Mouse (Mus musculus) erythroid progenitor cell, adult 5-6 weeks (primary cell): ENCODE data around the gene Grb10. TPM values are rescaled to one million over a fixed set of nuclear protein-coding genes. Genes with fewer than 3 reads are reported as not detected.

Experiments used
- ATAC-seq: replicated peaks from 2 replicates; pipeline ENCODE4 v1.8.0; 2016; ENCODE audit warnings: moderate number of reproducible peaks, mild to moderate bottlenecking, moderate TSS enrichment, inconsistent platforms; ENCODE audit not compliant: poor library complexity, low FRiP score, severe bottlenecking
- total RNA-seq, 2 experiments: library from RNA; stranded (forward) in 1 of 2; stranded (reverse) in 1 of 2; fragments of 150-400 nt in 1 of 2; fragments of 186-747, 209-891 nt in 1 of 2; gene quantifications; 2 replicates each; pipeline versions ENCODE4 v1.2.3 to v1.2.4; 2015 to 2017; ENCODE audit warnings: low replicate concordance in 2 of 2

Gene Grb10
- total RNA-seq, 2 experiments from 2014 or later = 2.1 to 5.9 TPM

- ATAC-seq = no peak
Measured at GRCm38 (mm10) chr11:11930527-11930926, 108.0 kb downstream of the Grb10 start.

- no peak for ATAC-seq
Measured at GRCm38 (mm10) chr11:11929059-11929458, 109.4 kb downstream of the Grb10 start.

- no peak for ATAC-seq
Measured at GRCm38 (mm10) chr11:11928586-11928985, 109.9 kb downstream of the Grb10 start.

DNA sequence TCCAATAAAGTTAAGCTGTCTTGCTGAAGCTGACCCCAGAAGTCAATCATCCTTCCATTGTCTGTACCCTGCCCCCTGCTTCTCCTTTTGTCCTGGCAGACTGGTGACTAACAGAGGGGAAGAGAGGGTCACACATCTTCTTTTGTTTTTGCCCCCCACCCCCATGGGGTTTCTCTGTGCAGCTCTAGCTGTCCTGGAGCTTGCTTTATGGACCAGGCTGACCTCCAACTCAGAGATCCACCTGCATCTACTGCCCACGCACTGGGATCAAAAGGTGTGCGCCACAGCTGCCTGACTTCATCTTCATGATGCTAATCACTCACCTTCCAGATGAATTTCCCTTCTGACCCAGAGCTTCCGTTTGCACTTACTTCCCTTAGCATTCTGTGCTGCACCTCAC lies 114.6 kb downstream of the Grb10 start:
- no peak for ATAC-seq

- no peak for ATAC-seq
Measured at GRCm38 (mm10) chr11:11923345-11923744, 115.1 kb downstream of the Grb10 start.

- no peak for ATAC-seq
Measured at GRCm38 (mm10) chr11:11922106-11922505, 116.4 kb downstream of the Grb10 start.

DNA sequence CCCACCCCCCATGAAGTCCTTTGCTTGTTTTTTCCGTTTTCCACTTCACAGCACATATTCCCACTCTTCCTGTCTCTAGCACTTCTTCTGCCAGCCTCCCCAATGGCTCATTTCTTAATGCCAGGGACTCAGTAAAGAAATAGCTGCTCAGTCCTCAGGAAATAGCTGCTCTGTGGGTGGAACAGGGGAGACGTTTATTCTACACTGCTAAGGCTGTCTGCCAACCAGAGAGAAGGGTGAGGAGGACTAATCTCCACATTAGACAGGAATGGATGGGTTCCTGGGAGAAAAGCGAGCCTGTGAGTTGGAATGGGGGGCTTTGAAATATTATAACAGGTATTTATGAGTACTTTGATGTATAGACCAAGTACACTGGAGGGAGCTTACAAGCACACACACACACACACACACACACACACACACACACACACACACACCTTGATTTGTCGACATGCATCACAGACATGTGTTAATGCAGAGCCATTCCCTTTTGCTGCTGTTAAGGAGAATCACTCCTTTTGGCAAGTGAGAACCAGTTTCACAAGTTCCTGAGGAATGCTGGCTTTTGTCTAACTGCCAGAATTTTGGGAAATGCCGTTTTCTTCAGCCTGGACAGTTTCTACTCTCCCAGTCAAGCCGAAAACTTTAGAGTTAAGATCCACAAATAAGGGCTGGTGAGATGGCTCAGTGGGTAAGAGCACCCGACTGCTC lies 130.6 kb downstream of the Grb10 start:
- ATAC-seq = no peak

GRCm38 (mm10) chr11:11905518-11905917 lies 133.0 kb downstream of the Grb10 start:
- no peak for ATAC-seq

- no peak for ATAC-seq
Measured at GRCm38 (mm10) chr11:11904995-11905394, 133.5 kb downstream of the Grb10 start.

- ATAC-seq = no peak
Measured at GRCm38 (mm10) chr11:11901509-11901908, 137.0 kb downstream of the Grb10 start.

DNA sequence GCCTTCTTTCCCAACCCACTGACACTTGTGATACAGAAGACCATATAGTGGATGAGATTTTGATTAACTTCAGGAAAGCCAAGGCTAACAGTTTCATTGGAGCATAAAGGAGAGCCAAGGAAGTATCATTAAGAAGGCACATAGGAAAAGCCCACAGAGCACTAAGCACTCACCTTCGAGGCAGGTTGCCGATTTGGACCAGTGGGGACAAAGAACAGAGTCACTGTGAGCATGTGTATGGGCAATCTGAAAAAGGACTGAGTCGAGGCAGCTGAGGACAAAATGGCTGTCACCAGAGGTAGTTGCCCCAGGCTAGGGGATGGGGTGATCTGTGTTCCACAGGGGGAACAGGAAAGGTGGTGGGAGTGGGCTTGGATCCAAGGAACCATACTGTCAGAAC lies 140.0 kb downstream of the Grb10 start:
- no peak for ATAC-seq

DNA sequence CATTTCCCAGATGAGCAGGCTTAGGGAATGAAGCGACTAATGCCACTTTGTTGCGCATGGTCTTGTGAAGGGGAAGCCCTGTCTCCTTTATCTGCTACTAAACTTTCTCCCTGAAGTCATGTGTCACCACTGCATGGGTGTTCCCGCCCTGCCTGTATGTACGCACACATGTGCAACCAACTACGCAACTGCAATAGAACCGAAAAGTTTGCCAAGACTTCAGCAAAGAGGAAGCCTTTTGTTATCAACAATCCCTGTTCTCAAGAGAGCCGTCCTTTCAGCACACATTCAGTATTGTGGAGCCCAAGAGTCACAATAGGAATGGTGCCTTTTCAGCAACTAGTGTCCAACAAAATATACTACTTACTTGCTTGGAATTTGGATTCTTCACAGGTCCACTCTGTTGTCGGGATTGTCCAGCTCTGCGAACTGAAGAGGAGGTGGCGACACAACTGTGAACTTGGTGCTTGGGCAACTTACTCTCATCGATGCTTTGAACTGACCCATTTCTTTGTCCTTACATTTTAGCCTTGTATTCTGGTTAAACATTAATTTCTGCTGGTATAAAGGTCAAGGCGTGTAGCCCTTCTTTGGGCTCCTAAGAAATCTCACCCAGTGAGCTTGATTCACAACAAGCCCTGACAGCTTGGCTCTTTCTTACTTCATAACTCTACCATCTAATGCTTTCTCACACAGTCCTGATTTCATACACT lies 140.7 kb downstream of the Grb10 start, which contains the start of gene Ddc:
Gene Ddc, minus strand, starts transcription at position 500 of the 713 bp plus-strand sequence.
- ATAC-seq = no peak

DNA sequence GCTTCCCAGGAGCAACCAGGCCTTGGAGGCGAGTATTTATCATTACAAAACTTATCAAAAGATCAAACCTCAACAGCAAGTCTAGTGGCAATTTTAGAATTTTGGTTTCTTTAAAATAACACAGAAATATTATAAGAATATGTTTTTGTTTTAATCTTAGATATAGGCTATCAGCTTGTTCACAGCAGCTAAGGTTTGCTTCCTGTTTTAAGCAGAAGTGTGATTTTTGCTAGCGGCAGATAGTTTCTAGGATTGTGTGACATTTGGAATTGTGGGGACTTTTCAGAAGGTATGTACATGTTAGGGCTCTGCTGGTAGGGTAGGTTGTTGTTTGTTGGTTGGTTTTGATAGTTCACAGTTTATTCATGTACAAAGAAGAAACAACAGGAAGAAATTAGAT lies 143.0 kb downstream of the Grb10 start:
- ATAC-seq = no peak

DNA sequence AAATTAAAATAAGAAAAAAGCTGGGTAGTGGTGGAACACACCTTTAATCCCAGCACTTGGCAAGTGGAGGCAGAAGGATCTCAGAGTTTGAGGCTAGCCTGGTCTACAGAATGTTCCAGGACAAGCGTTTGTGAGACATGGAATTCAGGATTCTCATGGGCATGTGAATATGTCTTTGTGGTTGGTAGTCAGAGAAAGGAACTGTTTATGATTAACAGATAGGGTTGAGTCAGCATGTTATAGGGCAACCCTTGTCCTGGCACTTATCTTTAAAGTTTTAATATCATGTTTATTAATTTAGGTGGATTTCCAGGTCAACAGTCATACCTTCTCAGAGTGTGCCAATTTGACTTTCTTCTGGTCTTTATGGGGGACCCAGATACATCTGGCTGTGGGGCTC lies 144.7 kb downstream of the Grb10 start:
- ATAC-seq = no peak

GRCm38 (mm10) chr11:11892993-11893602 lies 145.4 kb downstream of the Grb10 start:
- no peak for ATAC-seq

DNA sequence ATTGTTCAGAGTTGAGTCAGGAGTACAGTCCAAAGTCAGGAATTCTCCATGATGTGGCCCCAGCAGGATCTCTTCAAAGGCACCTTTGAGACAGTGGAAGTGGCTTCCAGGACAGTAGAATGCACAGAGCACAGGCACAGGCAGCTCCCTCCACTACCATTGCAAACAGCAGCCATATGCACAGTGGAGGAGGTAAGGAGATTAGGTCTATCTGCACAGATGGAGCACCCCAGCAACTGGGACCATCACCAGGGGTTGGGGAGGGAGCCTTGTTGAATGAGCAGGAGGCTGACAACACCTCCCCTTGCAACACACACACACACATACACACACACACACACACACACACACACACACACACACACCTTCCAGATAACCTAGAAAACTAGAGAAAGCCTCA lies 146.7 kb downstream of the Grb10 start:
- ATAC-seq = no peak

DNA sequence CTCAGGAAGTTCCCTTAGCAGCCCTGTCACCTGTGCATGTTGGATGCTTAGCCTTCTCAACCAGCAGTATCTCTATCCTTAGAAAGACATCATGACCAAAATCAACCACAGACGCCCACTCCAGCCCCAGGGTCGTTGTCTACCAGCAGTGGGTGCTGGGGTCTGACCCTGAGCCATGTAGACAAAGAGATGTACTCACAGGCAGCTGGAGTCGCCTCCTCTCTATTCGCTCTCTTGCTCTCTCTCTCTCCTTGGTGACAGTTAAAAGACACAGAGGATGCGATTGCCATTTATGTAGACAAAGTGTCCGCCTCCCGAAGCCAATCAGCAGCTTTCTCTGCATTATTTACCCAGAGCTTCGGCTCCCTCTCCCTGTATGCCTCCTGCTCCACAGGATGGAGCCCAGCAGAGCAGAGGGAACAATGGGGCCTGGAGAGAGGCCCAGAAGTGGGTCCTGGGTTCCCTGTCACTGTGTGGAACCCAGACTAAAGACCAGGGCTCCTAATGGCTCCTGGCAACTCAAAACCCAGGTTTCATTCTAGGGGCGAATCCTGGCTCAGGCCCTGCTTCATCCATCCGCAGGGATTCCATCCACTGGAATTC lies 148.2 kb downstream of the Grb10 start:
- ATAC-seq = no peak

DNA sequence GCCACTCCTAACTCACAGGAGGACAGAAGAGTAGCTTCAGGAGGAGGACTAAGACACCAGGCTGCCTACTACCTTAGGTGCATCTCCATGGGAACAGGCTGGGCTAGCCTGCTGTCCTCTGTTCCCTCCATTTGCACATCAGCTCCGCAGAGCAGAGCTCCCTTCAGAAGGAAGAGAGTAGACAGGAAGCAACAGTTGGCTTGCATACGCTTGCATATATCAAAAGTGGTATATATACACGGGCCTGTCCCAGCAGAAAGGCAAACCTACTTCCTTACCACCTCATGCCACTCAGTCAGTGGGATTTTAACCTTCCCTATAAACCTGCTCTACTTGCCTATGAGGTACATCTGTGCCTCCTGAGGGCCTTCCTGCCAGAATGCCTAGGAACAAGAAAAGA lies 149.8 kb downstream of the Grb10 start:
- no peak for ATAC-seq

- no peak for ATAC-seq
Measured at GRCm38 (mm10) chr11:11888051-11888450, 150.4 kb downstream of the Grb10 start.

DNA sequence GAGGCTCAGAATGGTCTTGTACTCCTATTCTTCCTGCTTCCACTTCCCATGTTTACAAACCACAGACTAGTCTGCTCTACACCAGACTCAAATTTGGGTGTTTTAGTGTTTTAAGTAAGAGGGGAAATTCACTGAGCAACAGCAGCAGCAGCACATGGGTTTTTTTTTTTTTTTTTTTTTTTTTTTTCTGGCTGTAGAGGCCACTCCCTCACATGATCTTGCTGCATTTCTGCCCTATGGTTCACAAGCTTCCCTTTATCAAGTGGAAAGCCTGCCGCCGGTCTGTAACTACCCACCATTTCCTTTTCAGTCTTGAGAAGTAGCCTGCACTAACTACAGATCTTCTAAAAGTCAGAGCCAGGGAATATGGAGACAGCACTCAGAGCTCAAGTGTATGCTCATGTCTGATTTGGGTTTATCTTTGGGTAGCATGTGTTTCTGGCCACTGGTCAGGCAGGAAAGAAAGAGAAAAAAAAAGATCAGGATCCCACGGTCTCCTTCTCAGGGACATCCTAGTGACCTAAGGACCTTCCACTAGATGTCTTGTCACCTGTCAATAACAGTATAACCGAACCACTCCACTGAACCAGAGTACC lies 152.0 kb downstream of the Grb10 start:
- ATAC-seq = peak; percentile 31; the same call in 1 of the 2 replicates
